Mouse (Mus musculus): ENCODE measurements at regions not wholly inside any gene's neighbourhood (a gene's known extent, or its start where the extent isn't known, plus 50 kb on each side); places are given as distances from the start of the nearest gene placed in this dataset.
"Not testable (repeated sequence)": the region's sequence is repeated elsewhere in the genome, so short reads cannot be mapped to it uniquely, and the experiment has no call there.

- Histone ChIP-seq H3K4me3 (replicated peaks; ENCODE audit: low read length) (no peak overlapping the region), H3K9ac (ENCODE audit: low read length) (no peak overlapping the region), H3K4me2 (ENCODE audit: low read depth, low read length) (no peak overlapping the region), H3K4me1 (ENCODE audit: control insufficient read depth, insufficient read depth, low read length) (no peaks in the 10 kb centered on the region), H3K9me3 (replicated peaks; ENCODE audit: control insufficient read depth, low read length) (no peaks in the 10 kb centered on the region), H3K27ac (ENCODE audit: low read length) (no peak overlapping the region), H3K27me3 (ENCODE audit: control insufficient read depth, insufficient read depth, low read length) (no peaks in the 10 kb centered on the region), H3K36me3 (ENCODE audit: control insufficient read depth, insufficient read depth, low read length) (no peaks in the 10 kb centered on the region)
- 38% methylated on average over 1 of the region's 1 CpGs for WGBS
- no peak for ATAC-seq (ENCODE audit: insufficient read depth, low FRiP score)
Observed at GRCm38 (mm10) chr14:54143828-54144227, 110.1 kb downstream of the Dad1 start.

DNA sequence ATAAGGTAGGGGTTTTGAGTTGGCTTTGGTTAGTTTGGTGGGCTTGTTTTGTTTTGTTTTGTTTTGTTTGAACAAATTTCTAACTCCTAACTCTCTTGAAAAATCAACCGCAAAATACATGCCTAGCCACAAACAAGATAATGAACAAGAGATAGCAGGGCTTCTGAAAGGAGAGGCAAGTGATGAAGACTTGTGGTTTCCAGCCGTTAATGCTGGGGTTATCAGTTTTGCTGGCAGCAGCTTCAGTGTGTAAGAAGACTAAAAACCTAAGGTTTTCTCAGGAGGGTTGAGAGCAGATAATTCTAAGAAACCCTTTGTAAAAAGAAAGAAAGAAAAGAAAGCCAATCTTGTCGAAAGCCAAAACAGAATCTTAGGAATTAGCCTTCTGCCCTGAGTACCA is 115.6 kb downstream of the Dad1 start:
- H3K4me1 ChIP-seq (ENCODE audit: control insufficient read depth, insufficient read depth, low read length): no peaks in the 10 kb centered on the region

GRCm38 (mm10) chr14:54136538-54136937 is 117.4 kb downstream of the Dad1 start:
- ATAC-seq (ENCODE audit: insufficient read depth, low FRiP score): no peak
- no peaks in the 10 kb centered on the region for H3K27me3 ChIP-seq (ENCODE audit: control insufficient read depth, insufficient read depth, low read length)
- no peak overlapping the region for H3K9ac ChIP-seq (ENCODE audit: low read length)
- H3K36me3 ChIP-seq (ENCODE audit: control insufficient read depth, insufficient read depth, low read length): no peaks in the 10 kb centered on the region
- no peaks in the 10 kb centered on the region for H3K4me1 ChIP-seq (ENCODE audit: control insufficient read depth, insufficient read depth, low read length)
- H3K27ac ChIP-seq (ENCODE audit: low read length): no peak overlapping the region
- H3K9me3 ChIP-seq (replicated peaks; ENCODE audit: control insufficient read depth, low read length): no peaks in the 10 kb centered on the region
- 78% methylated on average over 3 of the region's 3 CpGs for WGBS
- no peak overlapping the region for H3K4me2 ChIP-seq (ENCODE audit: low read depth, low read length)
- no peak overlapping the region for H3K4me3 ChIP-seq (replicated peaks; ENCODE audit: low read length)

More for the DNA sequence above, 115.6 kb downstream of the Dad1 start:
- no peaks in the 10 kb centered on the region for H3K27me3 ChIP-seq (ENCODE audit: control insufficient read depth, insufficient read depth, low read length)
- no peak overlapping the region for H3K9ac ChIP-seq (ENCODE audit: low read length)
- ATAC-seq (ENCODE audit: insufficient read depth, low FRiP score): no peak
- no peaks in the 10 kb centered on the region for H3K36me3 ChIP-seq (ENCODE audit: control insufficient read depth, insufficient read depth, low read length)
- no peaks in the 10 kb centered on the region for H3K9me3 ChIP-seq (replicated peaks; ENCODE audit: control insufficient read depth, low read length)
- 67% methylated on average over 3 of the region's 3 CpGs for WGBS
- H3K27ac ChIP-seq (ENCODE audit: low read length): no peak overlapping the region
- no peak overlapping the region for H3K4me3 ChIP-seq (replicated peaks; ENCODE audit: low read length)
- H3K4me2 ChIP-seq (ENCODE audit: low read depth, low read length): no peak overlapping the region

DNA sequence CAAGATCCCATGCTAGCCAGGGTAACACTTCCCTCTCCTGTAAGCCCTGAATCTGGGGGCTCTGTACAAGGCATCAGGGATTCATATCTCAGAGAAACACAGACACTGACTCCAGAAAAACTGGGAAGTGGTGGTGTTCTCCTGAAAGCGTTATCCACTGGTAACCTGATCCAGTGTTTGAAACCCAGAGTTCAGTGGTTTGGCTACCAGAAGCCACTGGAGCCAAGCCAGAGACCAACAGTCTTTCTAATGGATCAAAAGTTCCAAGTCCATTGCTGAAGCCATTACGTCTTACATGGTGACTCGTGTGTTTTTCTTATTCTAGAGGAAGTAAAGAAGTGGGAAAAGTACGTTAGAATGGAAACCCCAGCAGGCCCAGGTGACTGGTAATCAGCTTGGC is 125.6 kb downstream of the Dad1 start:
- no peaks in the 10 kb centered on the region for H3K4me1 ChIP-seq (ENCODE audit: control insufficient read depth, insufficient read depth, low read length)
- ATAC-seq (ENCODE audit: insufficient read depth, low FRiP score): no peak
- no peaks in the 10 kb centered on the region for H3K9me3 ChIP-seq (replicated peaks; ENCODE audit: control insufficient read depth, low read length)
- no peaks in the 10 kb centered on the region for H3K27me3 ChIP-seq (ENCODE audit: control insufficient read depth, insufficient read depth, low read length)
- H3K4me2 ChIP-seq (ENCODE audit: low read depth, low read length): no peak overlapping the region
- 64% methylated on average over 4 of the region's 4 CpGs for WGBS
- no peak overlapping the region for H3K4me3 ChIP-seq (replicated peaks; ENCODE audit: low read length)
- no peaks in the 10 kb centered on the region for H3K36me3 ChIP-seq (ENCODE audit: control insufficient read depth, insufficient read depth, low read length)
- H3K27ac ChIP-seq (ENCODE audit: low read length): no peak overlapping the region
- H3K9ac ChIP-seq (ENCODE audit: low read length): no peak overlapping the region

DNA sequence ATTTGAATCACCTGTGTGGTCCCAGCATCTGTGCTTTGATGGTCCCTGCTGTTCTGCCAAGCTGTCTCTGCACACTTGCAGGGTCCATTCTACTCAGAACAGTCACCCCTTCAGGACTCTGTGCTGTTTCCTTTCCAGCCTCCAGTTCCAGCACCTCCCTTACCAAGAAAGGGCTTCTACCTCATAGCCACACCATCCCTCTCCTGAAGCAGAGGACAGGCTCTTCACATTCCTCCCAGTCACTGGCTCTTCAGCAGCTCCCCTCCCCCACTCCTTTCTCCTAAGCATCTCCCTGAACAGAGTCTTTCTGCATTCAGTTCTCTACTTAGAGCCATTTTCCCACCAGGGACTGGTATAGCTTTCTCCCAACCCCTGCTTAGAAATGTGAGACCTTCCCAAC is 128.4 kb downstream of the Dad1 start:
- H3K9ac ChIP-seq (ENCODE audit: low read length): no peak overlapping the region
- no peaks in the 10 kb centered on the region for H3K9me3 ChIP-seq (replicated peaks; ENCODE audit: control insufficient read depth, low read length)
- peaks cover 10% of the 10 kb centered on the region; the same call in 1 of the 2 replicates for H3K4me1 ChIP-seq (ENCODE audit: control insufficient read depth, insufficient read depth, low read length)
- H3K27me3 ChIP-seq (ENCODE audit: control insufficient read depth, insufficient read depth, low read length): no peaks in the 10 kb centered on the region
- no peak overlapping the region for H3K27ac ChIP-seq (ENCODE audit: low read length)
- no peak overlapping the region for H3K4me3 ChIP-seq (replicated peaks; ENCODE audit: low read length)
- no peak overlapping the region for H3K4me2 ChIP-seq (ENCODE audit: low read depth, low read length)
- H3K36me3 ChIP-seq (ENCODE audit: control insufficient read depth, insufficient read depth, low read length): no peaks in the 10 kb centered on the region
- no peak for ATAC-seq (ENCODE audit: insufficient read depth, low FRiP score)

- Histone ChIP-seq H3K9me3 (replicated peaks; ENCODE audit: control insufficient read depth, low read length) (no peaks in the 10 kb centered on the region), H3K9ac (ENCODE audit: low read length) (no peak overlapping the region), H3K27ac (ENCODE audit: low read length) (no peak overlapping the region), H3K4me2 (ENCODE audit: low read depth, low read length) (no peak overlapping the region), H3K27me3 (ENCODE audit: control insufficient read depth, insufficient read depth, low read length) (no peaks in the 10 kb centered on the region), H3K36me3 (ENCODE audit: control insufficient read depth, insufficient read depth, low read length) (no peaks in the 10 kb centered on the region), H3K4me1 (ENCODE audit: control insufficient read depth, insufficient read depth, low read length) (peaks cover 10% of the 10 kb centered on the region; the same call in 1 of the 2 replicates), H3K4me3 (replicated peaks; ENCODE audit: low read length) (no peak overlapping the region)
- ATAC-seq (ENCODE audit: insufficient read depth, low FRiP score): no peak
- WGBS: 46% methylated on average over 7 of the region's 7 CpGs
Observed at GRCm38 (mm10) chr14:54121973-54122372, 131.9 kb downstream of the Dad1 start.

DNA sequence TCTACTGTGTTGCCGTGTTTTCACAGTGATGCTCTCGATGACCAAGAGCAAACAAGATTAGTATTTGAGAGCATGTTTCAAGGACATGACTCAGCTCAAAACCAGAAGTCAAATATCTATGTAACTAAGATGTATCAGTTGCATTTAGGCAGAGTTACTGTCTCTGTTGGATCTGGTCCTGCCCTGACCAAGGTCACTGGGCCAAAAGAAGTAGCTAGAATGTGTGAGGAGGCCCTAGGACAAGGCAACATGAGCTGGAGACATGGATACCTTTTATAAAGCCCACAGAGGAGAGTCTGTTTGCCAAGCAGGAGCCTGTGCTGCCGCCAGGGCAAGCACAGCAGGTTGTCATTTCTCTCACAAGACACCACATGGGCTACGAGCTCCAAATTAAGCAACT is 132.6 kb downstream of the Dad1 start:
- Histone ChIP-seq H3K4me1 (ENCODE audit: control insufficient read depth, insufficient read depth, low read length) (peaks cover 10% of the 10 kb centered on the region; the same call in 1 of the 2 replicates), H3K9ac (ENCODE audit: low read length) (no peak overlapping the region), H3K4me2 (ENCODE audit: low read depth, low read length) (no peak overlapping the region), H3K36me3 (ENCODE audit: control insufficient read depth, insufficient read depth, low read length) (no peaks in the 10 kb centered on the region), H3K9me3 (replicated peaks; ENCODE audit: control insufficient read depth, low read length) (no peaks in the 10 kb centered on the region), H3K4me3 (replicated peaks; ENCODE audit: low read length) (no peak overlapping the region), H3K27me3 (ENCODE audit: control insufficient read depth, insufficient read depth, low read length) (no peaks in the 10 kb centered on the region), H3K27ac (ENCODE audit: low read length) (no peak overlapping the region)
- ATAC-seq (ENCODE audit: insufficient read depth, low FRiP score): no peak
- 78% methylated on average over 4 of the region's 4 CpGs for WGBS

DNA sequence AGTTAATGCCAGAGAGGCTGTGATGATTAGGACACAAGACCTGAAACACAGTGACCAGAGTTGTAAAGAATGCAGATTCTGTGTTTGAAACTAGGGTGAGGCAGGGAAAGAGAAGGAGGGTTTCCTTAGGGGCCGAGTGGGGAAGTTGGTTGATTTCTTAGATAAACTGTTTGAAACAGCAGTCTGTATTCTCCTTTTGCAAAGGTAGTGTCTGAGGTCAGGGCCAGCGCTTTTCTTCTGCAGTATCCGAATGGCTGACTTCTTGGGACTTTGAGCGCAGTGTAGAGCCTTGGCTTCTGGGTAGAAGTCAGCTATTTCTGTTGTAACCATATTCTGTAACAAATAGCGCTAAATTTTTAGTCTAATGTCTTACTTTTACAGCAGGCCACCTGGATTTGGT is 133.7 kb downstream of the Dad1 start:
- H3K36me3 ChIP-seq (ENCODE audit: control insufficient read depth, insufficient read depth, low read length): no peaks in the 10 kb centered on the region
- no peaks in the 10 kb centered on the region for H3K9me3 ChIP-seq (replicated peaks; ENCODE audit: control insufficient read depth, low read length)
- no peak overlapping the region for H3K9ac ChIP-seq (ENCODE audit: low read length)
- H3K4me3 ChIP-seq (replicated peaks; ENCODE audit: low read length): no peak overlapping the region
- peaks cover 10% of the 10 kb centered on the region; the same call in 1 of the 2 replicates for H3K4me1 ChIP-seq (ENCODE audit: control insufficient read depth, insufficient read depth, low read length)
- no peaks in the 10 kb centered on the region for H3K27me3 ChIP-seq (ENCODE audit: control insufficient read depth, insufficient read depth, low read length)
- H3K27ac ChIP-seq (ENCODE audit: low read length): no peak overlapping the region
- H3K4me2 ChIP-seq (ENCODE audit: low read depth, low read length): no peak overlapping the region
- ATAC-seq (ENCODE audit: insufficient read depth, low FRiP score): no peak
- 87% methylated on average over 5 of the region's 5 CpGs for whole genome bisulfite sequencing

GRCm38 (mm10) chr14:54117607-54118006 is 136.3 kb downstream of the Dad1 start:
- H3K9me3 ChIP-seq (replicated peaks; ENCODE audit: control insufficient read depth, low read length): not testable (repeated sequence)
- 96% methylated on average over 8 of the region's 8 CpGs for WGBS

GRCm38 (mm10) chr14:54113216-54113615 is 140.7 kb downstream of the Dad1 start:
- no peak overlapping the region for H3K4me3 ChIP-seq (replicated peaks; ENCODE audit: low read length)
- no peaks in the 10 kb centered on the region for H3K27me3 ChIP-seq (ENCODE audit: control insufficient read depth, insufficient read depth, low read length)
- H3K9me3 ChIP-seq (replicated peaks; ENCODE audit: control insufficient read depth, low read length): no peaks in the 10 kb centered on the region
- peaks cover 11% of the 10 kb centered on the region for H3K4me1 ChIP-seq (ENCODE audit: control insufficient read depth, insufficient read depth, low read length)
- ATAC-seq (ENCODE audit: insufficient read depth, low FRiP score): no peak
- no peak overlapping the region for H3K27ac ChIP-seq (ENCODE audit: low read length)
- no peak overlapping the region for H3K4me2 ChIP-seq (ENCODE audit: low read depth, low read length)
- no peaks in the 10 kb centered on the region for H3K36me3 ChIP-seq (ENCODE audit: control insufficient read depth, insufficient read depth, low read length)
- 73% methylated on average over 2 of the region's 2 CpGs for WGBS
- H3K9ac ChIP-seq (ENCODE audit: low read length): no peak overlapping the region

More at GRCm38 (mm10) chr14:54117607-54118006, 136.3 kb downstream of the Dad1 start:
- H3K9ac ChIP-seq (ENCODE audit: low read length); ATAC-seq (ENCODE audit: insufficient read depth, low FRiP score); H3K27ac ChIP-seq (ENCODE audit: low read length); H3K36me3 ChIP-seq (ENCODE audit: control insufficient read depth, insufficient read depth, low read length); H3K4me1 ChIP-seq (ENCODE audit: control insufficient read depth, insufficient read depth, low read length); H3K4me3 ChIP-seq (replicated peaks; ENCODE audit: low read length); H3K27me3 ChIP-seq (ENCODE audit: control insufficient read depth, insufficient read depth, low read length); H3K4me2 ChIP-seq (ENCODE audit: low read depth, low read length): not testable (repeated sequence)

Measured in stomach, embryonic 16.5 days (tissue).